Mouse (Mus musculus): ENCODE measurements around the gene Vmn1r222.
"Not testable (repeated sequence)": the region's sequence is repeated elsewhere in the genome, so short reads cannot be mapped to it uniquely, and the experiment has no call there.

DNA sequence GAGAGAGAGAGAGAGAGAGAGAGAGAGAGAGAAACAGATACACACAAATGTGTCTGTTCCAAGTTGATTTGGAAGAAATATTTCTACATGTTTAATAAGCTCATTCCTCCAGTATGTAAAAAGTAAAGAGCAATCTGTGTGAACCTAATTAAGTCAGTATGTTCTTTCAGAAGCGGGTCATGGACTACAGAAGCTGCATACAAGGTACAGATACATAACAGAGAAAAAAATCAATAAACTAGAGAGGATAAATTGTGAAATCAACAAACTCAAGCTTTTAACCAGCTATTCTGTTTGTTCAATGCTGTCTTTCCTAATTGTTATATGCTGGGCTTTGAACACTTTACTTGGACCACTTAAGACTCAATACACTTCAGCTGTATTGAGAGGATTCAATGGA is 31.9 kb downstream of the Vmn1r222 start:
- not testable (repeated sequence) for TF ChIP-seq CTCF (IDR thresholded peaks at IDR 0.05; ENCODE audit: borderline replicate concordance, control insufficient read depth, extremely low read depth, insufficient read depth, low read length, poor library complexity); POLR2A (IDR thresholded peaks at IDR 0.05; ENCODE audit: control insufficient read depth, extremely low read depth, insufficient read depth, low read length, poor library complexity)

Measured in thymus, adult 2 months (tissue).